Mouse (Mus musculus) MEL (cell line): ENCODE results near the gene CN725425. TPM values are rescaled to one million over a fixed set of nuclear protein-coding genes. Genes with fewer than 3 reads are reported as not detected.

Experiments
- DNase-seq: peaks from one replicate; pipeline ENCODE4 v3.0.0; 2011; ENCODE audit warnings: low read depth, low spot score
- H3K27ac ChIP-seq: 2 replicates; pipeline ENCODE4 v1.5.1; 2012; ENCODE audit warnings: low read depth, mild to moderate bottlenecking, control low read depth, low read length, moderate library complexity; ENCODE audit not compliant: control insufficient read depth
- H3K27me3 ChIP-seq, 2 experiments: fragments of 150-350 bp in 1 of 2; sonication (generic) in 1 of 2; 2 replicates each; pipeline ENCODE4 v1.6.1; 2012; ENCODE audit warnings: low read length in 2 of 2, mild to moderate bottlenecking in 2 of 2, improper control_type of control experiment in 1 of 2, moderate library complexity in 1 of 2; ENCODE audit not compliant: insufficient read depth in 2 of 2, control insufficient read depth in 1 of 2
- H3K36me3 ChIP-seq, 2 experiments: 2 replicates each; pipeline ENCODE4 v1.6.1; 2012 to 2014; ENCODE audit warnings: low read length in 2 of 2, improper control_type of control experiment in 1 of 2, inconsistent platforms in 1 of 2, mild to moderate bottlenecking in 1 of 2; ENCODE audit not compliant: insufficient read depth in 2 of 2, control insufficient read depth in 1 of 2
- H3K4me1 ChIP-seq, 2 experiments: fragments of 150-350 bp in 1 of 2; sonication (generic) in 1 of 2; 2 replicates each; pipeline ENCODE4 v1.6.1; 2012; ENCODE audit warnings: low read length in 2 of 2, improper control_type of control experiment in 1 of 2, mild to moderate bottlenecking in 1 of 2; ENCODE audit not compliant: insufficient read depth in 2 of 2, control insufficient read depth in 1 of 2
- H3K4me3 ChIP-seq, 2 experiments: fragments of 150-350 bp in 1 of 2; sonication (generic) in 1 of 2; 2 replicates each; pipeline ENCODE4 v1.5.1; 2012; ENCODE audit warnings: low read depth in 2 of 2, low read length in 2 of 2, mild to moderate bottlenecking in 2 of 2, moderate library complexity in 2 of 2, control low read depth in 1 of 2, improper control_type of control experiment in 1 of 2; ENCODE audit not compliant: control insufficient read depth in 1 of 2, insufficient read depth in 1 of 2
- H3K79me2 ChIP-seq: 2 replicates; pipeline ENCODE4 v1.6.1; 2012; ENCODE audit warnings: mild to moderate bottlenecking, low read length, moderate library complexity; ENCODE audit not compliant: control insufficient read depth, poor library complexity, insufficient read depth
- H3K9ac ChIP-seq: 2 replicates; pipeline ENCODE4 v1.6.1; 2012; ENCODE audit warnings: low read depth, mild to moderate bottlenecking, control low read depth, low read length, moderate library complexity; ENCODE audit not compliant: control insufficient read depth, poor library complexity, severe bottlenecking
- H3K9me3 ChIP-seq: fragments of 150-350 bp; sonication (generic); replicated peaks from 2 replicates; pipeline ENCODE4 v1.6.1; 2012; ENCODE audit warnings: mild to moderate bottlenecking, low read length, improper control_type of control experiment, moderate library complexity; ENCODE audit not compliant: insufficient read depth
- BHLHE40 ChIP-seq: IDR thresholded peaks from 2 replicates; pipeline ENCODE4 v1.6.1; 2012; ENCODE audit warnings: low read depth, mild to moderate bottlenecking, inconsistent platforms, low read length, improper control_type of control experiment, borderline replicate concordance
- CHD2 ChIP-seq: IDR thresholded peaks from 2 replicates; pipeline ENCODE4 v1.6.1; 2011; ENCODE audit warnings: low read length, improper control_type of control experiment
- CTCF ChIP-seq, 3 experiments: IDR thresholded peaks in 2 of 3; conservative IDR thresholded peaks in 1 of 3; 2 replicates each; pipeline ENCODE4 v1.5.1; 2011 to 2012; ENCODE audit warnings: low read length in 3 of 3, low read depth in 2 of 3, mild to moderate bottlenecking in 2 of 3, improper control_type of control experiment in 1 of 3, inconsistent platforms in 1 of 3, mixed read lengths in 1 of 3, moderate library complexity in 1 of 3; ENCODE audit not compliant: control insufficient read depth in 1 of 3, insufficient read depth in 1 of 3, poor library complexity in 1 of 3, severe bottlenecking in 1 of 3
- E2F4 ChIP-seq: IDR thresholded peaks from 2 replicates; pipeline ENCODE4 v1.6.1; 2011; ENCODE audit warnings: low read depth, low read length, improper control_type of control experiment, borderline replicate concordance
- GABPA ChIP-seq: IDR thresholded peaks from 2 replicates; pipeline ENCODE4 v1.6.1; 2012; ENCODE audit warnings: low read depth, mild to moderate bottlenecking, inconsistent platforms, low read length, improper control_type of control experiment, moderate library complexity
- GATA1 ChIP-seq: IDR thresholded peaks from 2 replicates; pipeline ENCODE4 v1.6.1; 2011; ENCODE audit warnings: low read depth, low read length, improper control_type of control experiment
- HCFC1 ChIP-seq: IDR thresholded peaks from 2 replicates; pipeline ENCODE4 v1.6.1; 2012; ENCODE audit warnings: low read depth, mild to moderate bottlenecking, inconsistent platforms, low read length, improper control_type of control experiment, moderate library complexity
- MAX ChIP-seq: IDR thresholded peaks from 2 replicates; pipeline ENCODE4 v1.6.1; 2011; ENCODE audit warnings: low read length, improper control_type of control experiment
- MAZ ChIP-seq: IDR thresholded peaks from 2 replicates; pipeline ENCODE4 v1.6.1; 2012; ENCODE audit warnings: low read depth, mild to moderate bottlenecking, inconsistent platforms, low read length, improper control_type of control experiment
- MEF2A ChIP-seq: IDR thresholded peaks from 2 replicates; pipeline ENCODE4 v1.6.1; 2014; ENCODE audit warnings: low read depth, mild to moderate bottlenecking, inconsistent platforms, low read length, improper control_type of control experiment; ENCODE audit not compliant: poor library complexity, insufficient replicate concordance, severe bottlenecking; ENCODE audit errors: extremely low read depth
- MXI1 ChIP-seq: IDR thresholded peaks from 2 replicates; pipeline ENCODE4 v1.6.1; 2011; ENCODE audit warnings: mild to moderate bottlenecking, low read depth, low read length, improper control_type of control experiment
- MYC ChIP-seq: IDR thresholded peaks from 2 replicates; pipeline ENCODE4 v1.6.1; 2011; ENCODE audit warnings: low read depth, mild to moderate bottlenecking, low read length, improper control_type of control experiment, moderate library complexity
- NELFE ChIP-seq: IDR thresholded peaks from 2 replicates; pipeline ENCODE4 v1.6.1; 2011; ENCODE audit warnings: low read depth, low read length, improper control_type of control experiment
- POLR2A ChIP-seq, 2 experiments: IDR thresholded peaks; 2 replicates each; pipeline ENCODE4 v1.6.1; 2011 to 2012; ENCODE audit warnings: low read length in 2 of 2, mild to moderate bottlenecking in 2 of 2, control low read depth in 1 of 2, improper control_type of control experiment in 1 of 2, low read depth in 1 of 2, moderate library complexity in 1 of 2; ENCODE audit not compliant: control insufficient read depth in 1 of 2, insufficient read depth in 1 of 2, poor library complexity in 1 of 2
- POLR2AphosphoS5 ChIP-seq: IDR thresholded peaks from 2 replicates; pipeline ENCODE4 v1.6.1; 2012; ENCODE audit warnings: low read depth, borderline replicate concordance, mild to moderate bottlenecking, inconsistent platforms, low read length, moderate library complexity, mixed read lengths
- RAD21 ChIP-seq: IDR thresholded peaks from 2 replicates; pipeline ENCODE4 v1.6.1; 2011; ENCODE audit warnings: mild to moderate bottlenecking, low read depth, low read length, improper control_type of control experiment
- RCOR1 ChIP-seq: IDR thresholded peaks from 2 replicates; pipeline ENCODE4 v1.6.1; 2012; ENCODE audit warnings: low read depth, mild to moderate bottlenecking, inconsistent platforms, low read length, improper control_type of control experiment
- SMC3 ChIP-seq: IDR thresholded peaks from 2 replicates; pipeline ENCODE4 v1.6.1; 2011; ENCODE audit warnings: low read depth, low read length, improper control_type of control experiment
- TAL1 ChIP-seq: IDR thresholded peaks from 2 replicates; pipeline ENCODE4 v1.6.1; 2012; ENCODE audit warnings: mild to moderate bottlenecking, inconsistent platforms, low read length, moderate library complexity, mixed read lengths
- TCF12 ChIP-seq: IDR thresholded peaks from 2 replicates; pipeline ENCODE4 v1.6.1; 2014; ENCODE audit warnings: low read depth, mild to moderate bottlenecking, inconsistent platforms, low read length, improper control_type of control experiment, moderate library complexity
- USF1 ChIP-seq: IDR thresholded peaks from 2 replicates; pipeline ENCODE4 v1.6.1; 2014; ENCODE audit warnings: low read depth, mild to moderate bottlenecking, inconsistent platforms, low read length, improper control_type of control experiment, moderate library complexity
- USF2 ChIP-seq, 2 experiments: IDR thresholded peaks; 2 replicates each; pipeline ENCODE4 v1.6.1; 2011 to 2012; ENCODE audit warnings: improper control_type of control experiment in 2 of 2, low read length in 2 of 2, borderline replicate concordance in 1 of 2, inconsistent platforms in 1 of 2, low read depth in 1 of 2, mild to moderate bottlenecking in 1 of 2; ENCODE audit not compliant: insufficient read depth in 1 of 2
- ZC3H11A ChIP-seq: IDR thresholded peaks from 2 replicates; pipeline ENCODE4 v1.6.1; 2012; ENCODE audit warnings: low read depth, mild to moderate bottlenecking, inconsistent platforms, low read length, improper control_type of control experiment
- ZMIZ1 ChIP-seq: IDR thresholded peaks from 2 replicates; pipeline ENCODE4 v1.6.1; 2012; ENCODE audit warnings: low read depth, mild to moderate bottlenecking, inconsistent platforms, low read length, improper control_type of control experiment, moderate library complexity
- polyA plus RNA-seq, 2 experiments: library from polyadenylated mRNA; stranded (reverse) in 1 of 2; unstranded in 1 of 2; fragments of >175 nt in 1 of 2; fragments of >200 nt in 1 of 2; gene quantifications; 2 replicates each; pipeline versions ENCODE4 v1.2.1 to v1.2.4; 2012; ENCODE audit warnings: low replicate concordance in 2 of 2, low read depth in 1 of 2; ENCODE audit not compliant: insufficient read length in 2 of 2, insufficient read depth in 1 of 2, missing spikeins in 1 of 2
- total RNA-seq: library from RNA; depleted of rRNA; stranded (reverse); fragments of 300-350 nt; gene quantifications from 2 replicates; pipeline ENCODE4 v1.2.3, GENCODE M21; 2012

Gene CN725425
- total and polyA plus RNA-seq, 3 experiments, result not detected

DNA sequence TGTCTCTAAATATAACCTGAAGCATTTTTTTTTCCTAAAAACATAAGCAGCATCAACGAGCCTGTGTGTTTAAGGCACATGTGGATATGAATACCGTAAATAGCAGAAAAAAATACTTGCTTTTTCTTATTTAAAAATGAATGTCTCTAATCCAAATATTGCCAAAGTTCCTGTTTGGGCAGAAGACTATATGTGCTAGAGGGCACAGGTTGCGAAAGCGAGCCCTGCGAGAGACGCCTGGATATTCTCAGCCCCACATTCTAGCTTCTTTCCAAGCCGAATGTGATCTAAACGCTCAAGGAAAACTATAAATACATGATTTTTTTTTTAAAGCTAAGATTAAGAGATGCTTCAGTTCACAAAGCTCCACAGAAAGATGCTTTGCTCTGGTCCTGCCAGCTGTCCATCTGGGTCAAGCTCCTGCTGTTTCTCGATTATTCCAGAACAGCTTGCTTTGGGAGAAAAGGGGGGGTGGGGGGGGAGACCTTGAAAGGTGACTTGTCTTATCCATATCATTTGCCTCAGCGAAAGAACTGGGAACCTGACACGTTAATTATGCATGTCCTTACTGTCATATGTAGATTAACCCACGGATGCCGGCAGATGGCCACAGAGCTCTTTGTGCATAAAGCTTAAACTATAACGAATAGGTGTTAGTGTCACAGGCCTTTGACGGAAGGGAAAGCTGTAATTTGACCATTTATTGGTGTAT, 19.2 kb upstream of the CN725425 start:
- no peaks in the 10 kb centered on the region for H3K9me3 ChIP-seq
- H3K27ac ChIP-seq, result no peak overlapping the region
- DNase-seq, result no peak
- no peak for TF ChIP-seq GATA1
- TF ChIP-seq HCFC1, result no peak
- TF ChIP-seq SMC3, result no peak
- no peak for TF ChIP-seq MXI1
- H3K9ac ChIP-seq, result no peak overlapping the region
- H3K4me1 ChIP-seq, result no peaks in the 10 kb centered on the region
- H3K4me3 ChIP-seq, result no peak overlapping the region
- no peaks in the 10 kb centered on the region for H3K36me3 ChIP-seq
- no peaks in the 10 kb centered on the region for H3K79me2 ChIP-seq
- H3K27me3 ChIP-seq, result no peaks in the 10 kb centered on the region

DNA sequence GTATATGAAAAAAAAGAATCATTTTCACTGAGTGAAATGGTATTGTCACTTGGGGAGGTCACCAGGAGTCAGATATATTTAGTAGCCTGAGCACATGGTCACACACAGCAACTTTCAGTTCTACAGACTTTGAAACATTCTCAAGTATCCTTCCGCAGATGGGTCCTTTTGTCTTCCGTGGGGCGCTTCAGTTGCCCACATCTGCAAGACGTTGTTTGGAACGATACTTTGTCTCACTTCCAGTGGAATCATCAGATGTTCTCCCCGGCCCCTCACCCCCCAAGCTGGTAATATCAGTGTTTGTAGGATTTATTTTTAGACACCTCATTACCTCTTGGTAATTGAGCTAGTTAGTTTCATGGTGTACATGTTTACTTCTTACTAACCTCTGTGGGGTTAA, 12.9 kb upstream of the CN725425 start:
- no peak for DNase-seq
- Histone ChIP-seq H3K4me3 (no peak overlapping the region), H3K36me3 (no peaks in the 10 kb centered on the region), H3K9me3 (no peaks in the 10 kb centered on the region), H3K27ac (no peak overlapping the region), H3K9ac (no peak overlapping the region), H3K27me3 (no peaks in the 10 kb centered on the region), H3K4me1 (no peaks in the 10 kb centered on the region), H3K79me2 (no peaks in the 10 kb centered on the region)
- TF ChIP-seq POLR2A (IDR thresholded peaks at IDR 0.05; ENCODE audit: control insufficient read depth in 1 of 2, insufficient read depth in 1 of 2, low read depth in 1 of 2, low read length in 2 of 2, poor library complexity in 1 of 2) (no peak), RAD21 (no peak), SMC3 (no peak), GABPA (no peak)

DNA sequence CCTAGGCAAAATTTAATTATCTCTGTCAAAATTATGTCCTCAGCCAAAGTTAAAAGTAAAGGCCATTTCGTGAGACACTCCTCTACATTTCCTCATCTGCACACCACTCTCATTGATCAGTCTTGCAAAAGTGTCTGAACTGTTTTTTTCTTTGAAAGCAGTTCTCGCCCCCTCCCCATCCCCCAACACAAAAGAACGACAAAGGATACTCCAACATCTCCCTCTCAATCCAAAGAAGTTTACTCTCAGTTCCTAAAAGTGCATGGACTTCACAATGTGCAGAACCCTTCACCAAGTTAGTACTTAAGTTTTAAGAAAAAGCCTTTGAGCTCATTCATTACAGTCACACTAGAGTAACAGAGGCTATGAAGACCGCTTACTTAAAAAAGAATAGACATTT, 9.3 kb upstream of the CN725425 start:
- TF ChIP-seq HCFC1 (no peak), MEF2A (no peak), USF1 (no peak), E2F4 (no peak), MAX (no peak), MYC (no peak), TCF12 (no peak), BHLHE40 (no peak), POLR2AphosphoS5 (no peak), GABPA (no peak), MAZ (no peak), ZMIZ1 (no peak), ZC3H11A (no peak), USF2 (IDR thresholded peaks at IDR 0.05; ENCODE audit: borderline replicate concordance in 1 of 2, insufficient read depth in 1 of 2, low read depth in 1 of 2, low read length in 2 of 2) (no peak), TAL1 (no peak), CHD2 (no peak), RCOR1 (no peak), NELFE (no peak), CTCF (IDR thresholded peaks at IDR 0.05 in 2 of 3, conservative IDR thresholded peaks at IDR 0.05 in 1 of 3; ENCODE audit: control insufficient read depth in 1 of 3, insufficient read depth in 1 of 3, low read depth in 2 of 3, low read length in 3 of 3, poor library complexity in 1 of 3, severe bottlenecking in 1 of 3) (no peak), GATA1 (no peak)
- no peak overlapping the region for H3K4me3 ChIP-seq

More for the DNA sequence above, 9.3 kb upstream of the CN725425 start:
- Histone ChIP-seq H3K27ac (no peak overlapping the region), H3K9me3 (no peaks in the 10 kb centered on the region), H3K79me2 (no peaks in the 10 kb centered on the region), H3K36me3 (no peaks in the 10 kb centered on the region), H3K27me3 (no peaks in the 10 kb centered on the region), H3K4me1 (no peaks in the 10 kb centered on the region), H3K9ac (no peak overlapping the region)
- DNase-seq, result no peak
